Mouse (Mus musculus): ENCODE measurements around the gene Trim9. TPM values are rescaled to one million over a fixed set of nuclear protein-coding genes. Genes with fewer than 3 reads are reported as not detected.

Trim9 gene
- polyA plus RNA-seq, 1 experiment from 2014 or later, result 0.89 TPM

DNA sequence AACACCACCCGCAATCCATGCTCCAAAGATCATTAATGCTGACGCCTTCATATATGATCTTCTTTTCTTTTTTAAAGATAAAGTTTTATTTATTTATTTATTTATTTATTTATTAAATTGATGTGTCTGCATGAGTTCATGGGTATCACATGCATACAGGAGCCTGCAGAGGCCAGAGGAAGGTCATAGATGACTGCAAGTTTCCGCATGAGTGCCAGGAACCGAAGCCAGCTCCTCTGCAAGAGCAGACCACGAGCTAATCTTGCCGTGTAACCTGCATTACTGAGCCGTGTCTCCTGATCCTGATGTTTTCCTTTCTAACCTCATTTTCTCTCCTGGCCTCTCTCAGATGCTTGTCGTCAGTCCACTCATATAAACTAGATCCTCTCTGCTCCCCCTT is 133.1 kb downstream of the Trim9 start:
- Histone ChIP-seq H3K9me3 (ENCODE audit: control insufficient read depth) (no peaks in the 10 kb centered on the region), H3K9ac (ENCODE audit: low read depth, low read length) (no peak overlapping the region), H3K4me2 (replicated peaks; ENCODE audit: low read depth) (no peak overlapping the region), H3K4me1 (replicated peaks; ENCODE audit: control insufficient read depth, insufficient read depth, low read length) (no peaks in the 10 kb centered on the region), H3K27ac (ENCODE audit: low read depth, low read length) (no peak overlapping the region), H3K36me3 (ENCODE audit: control insufficient read depth, insufficient read depth) (no peaks in the 10 kb centered on the region), H3K27me3 (replicated peaks; ENCODE audit: control insufficient read depth, insufficient read depth, low read length) (no peaks in the 10 kb centered on the region), H3K4me3 (ENCODE audit: low read depth, low read length) (no peak overlapping the region)
- WGBS, result 84% methylated on average over 8 of the region's 8 CpGs
- ATAC-seq, result no peak
- TF ChIP-seq CTCF (IDR thresholded peaks at IDR 0.05; ENCODE audit: low read depth), result no peak

DNA sequence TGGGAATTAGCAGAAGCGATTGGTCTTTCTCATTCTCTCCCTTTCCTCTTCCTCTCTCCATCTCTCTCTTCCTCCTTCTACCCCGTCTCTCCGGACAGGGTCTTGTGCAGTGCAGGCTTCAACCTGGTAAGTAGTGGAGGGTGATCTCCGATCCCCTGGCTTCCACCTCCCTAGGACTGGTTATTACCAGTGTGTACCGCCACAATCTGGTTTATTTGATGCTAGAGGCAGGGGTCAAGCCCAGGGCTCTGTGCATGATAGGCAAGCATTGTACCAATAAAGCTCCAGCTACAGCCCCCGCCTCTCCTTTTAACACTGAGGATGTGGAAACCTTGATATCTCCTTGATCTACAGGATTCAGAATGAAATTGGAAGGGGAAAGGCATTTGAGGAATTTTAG is 133.8 kb downstream of the Trim9 start:
- H3K4me3 ChIP-seq (ENCODE audit: low read depth, low read length), result no peak overlapping the region
- no peak overlapping the region for H3K4me2 ChIP-seq (replicated peaks; ENCODE audit: low read depth)
- H3K27ac ChIP-seq (ENCODE audit: low read depth, low read length), result no peak overlapping the region
- no peak for ATAC-seq
- H3K9ac ChIP-seq (ENCODE audit: low read depth, low read length), result no peak overlapping the region
- H3K27me3 ChIP-seq (replicated peaks; ENCODE audit: control insufficient read depth, insufficient read depth, low read length), result no peaks in the 10 kb centered on the region
- 88% methylated on average over 6 of the region's 6 CpGs for WGBS
- TF ChIP-seq CTCF (IDR thresholded peaks at IDR 0.05; ENCODE audit: low read depth), result no peak
- no peaks in the 10 kb centered on the region for H3K9me3 ChIP-seq (ENCODE audit: control insufficient read depth)
- H3K4me1 ChIP-seq (replicated peaks; ENCODE audit: control insufficient read depth, insufficient read depth, low read length), result no peaks in the 10 kb centered on the region
- no peaks in the 10 kb centered on the region for H3K36me3 ChIP-seq (ENCODE audit: control insufficient read depth, insufficient read depth)

DNA sequence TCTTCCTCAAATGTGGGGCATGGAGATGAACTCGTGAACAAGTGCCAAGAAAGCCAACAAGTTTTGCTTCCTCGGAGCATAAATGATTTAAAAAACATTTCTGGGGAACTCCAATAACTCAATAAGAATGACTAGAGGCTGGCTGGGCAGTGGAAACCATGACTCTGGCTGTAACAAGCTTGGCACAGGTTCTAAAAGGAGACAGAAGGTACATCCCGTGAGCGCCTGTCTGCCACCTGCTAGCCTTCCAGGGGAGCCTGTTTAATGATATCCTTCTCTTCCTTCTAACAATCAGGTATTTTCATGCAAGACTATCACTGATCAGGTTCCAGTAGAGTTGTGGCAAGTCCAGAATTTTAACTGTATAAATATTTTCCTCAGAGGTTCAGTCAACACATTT is 134.9 kb downstream of the Trim9 start:
- WGBS, result 87% methylated on average over 4 of the region's 4 CpGs
- Histone ChIP-seq H3K9me3 (ENCODE audit: control insufficient read depth) (no peaks in the 10 kb centered on the region), H3K36me3 (ENCODE audit: control insufficient read depth, insufficient read depth) (no peaks in the 10 kb centered on the region)

DNA sequence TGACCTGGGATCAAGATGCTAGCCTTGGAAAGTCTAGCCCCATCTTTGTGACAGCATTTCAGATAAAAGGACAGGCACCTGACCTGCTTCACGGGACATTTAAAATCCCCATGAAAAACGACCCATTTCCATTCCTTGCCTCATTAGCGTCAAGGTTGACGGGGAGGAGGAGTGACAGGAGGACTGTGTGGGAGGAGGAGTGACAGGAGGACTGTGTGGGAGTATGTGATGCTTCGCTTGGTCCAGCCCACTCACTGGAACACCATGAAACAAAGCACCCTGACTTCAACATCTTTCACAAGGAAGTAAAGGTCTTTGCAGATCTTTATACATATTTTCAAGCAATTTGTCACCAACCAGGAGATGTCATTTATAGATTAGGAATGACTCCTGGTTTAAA is 139.2 kb downstream of the Trim9 start:
- H3K27ac ChIP-seq (ENCODE audit: low read depth, low read length), result no peak overlapping the region
- 0 out of 2 replicates have a peak, but pooled peaks cover 6% of the 10 kb centered on the region for H3K36me3 ChIP-seq (ENCODE audit: control insufficient read depth, insufficient read depth)
- ATAC-seq, result no peak
- H3K27me3 ChIP-seq (replicated peaks; ENCODE audit: control insufficient read depth, insufficient read depth, low read length), result no peaks in the 10 kb centered on the region
- no peak for TF ChIP-seq CTCF (IDR thresholded peaks at IDR 0.05; ENCODE audit: low read depth)
- 70% methylated on average over 5 of the region's 5 CpGs for whole genome bisulfite sequencing
- no peaks in the 10 kb centered on the region for H3K4me1 ChIP-seq (replicated peaks; ENCODE audit: control insufficient read depth, insufficient read depth, low read length)
- no peak overlapping the region for H3K4me3 ChIP-seq (ENCODE audit: low read depth, low read length)
- no peak overlapping the region for H3K4me2 ChIP-seq (replicated peaks; ENCODE audit: low read depth)
- no peaks in the 10 kb centered on the region for H3K9me3 ChIP-seq (ENCODE audit: control insufficient read depth)
- no peak overlapping the region for H3K9ac ChIP-seq (ENCODE audit: low read depth, low read length)

More for the DNA sequence above, 134.9 kb downstream of the Trim9 start:
- no peak for TF ChIP-seq CTCF (IDR thresholded peaks at IDR 0.05; ENCODE audit: low read depth)
- ATAC-seq, result no peak
- H3K9ac ChIP-seq (ENCODE audit: low read depth, low read length), result no peak overlapping the region
- no peak overlapping the region for H3K4me2 ChIP-seq (replicated peaks; ENCODE audit: low read depth)
- no peaks in the 10 kb centered on the region for H3K27me3 ChIP-seq (replicated peaks; ENCODE audit: control insufficient read depth, insufficient read depth, low read length)
- H3K27ac ChIP-seq (ENCODE audit: low read depth, low read length), result no peak overlapping the region
- H3K4me3 ChIP-seq (ENCODE audit: low read depth, low read length), result no peak overlapping the region
- no peaks in the 10 kb centered on the region for H3K4me1 ChIP-seq (replicated peaks; ENCODE audit: control insufficient read depth, insufficient read depth, low read length)

DNA sequence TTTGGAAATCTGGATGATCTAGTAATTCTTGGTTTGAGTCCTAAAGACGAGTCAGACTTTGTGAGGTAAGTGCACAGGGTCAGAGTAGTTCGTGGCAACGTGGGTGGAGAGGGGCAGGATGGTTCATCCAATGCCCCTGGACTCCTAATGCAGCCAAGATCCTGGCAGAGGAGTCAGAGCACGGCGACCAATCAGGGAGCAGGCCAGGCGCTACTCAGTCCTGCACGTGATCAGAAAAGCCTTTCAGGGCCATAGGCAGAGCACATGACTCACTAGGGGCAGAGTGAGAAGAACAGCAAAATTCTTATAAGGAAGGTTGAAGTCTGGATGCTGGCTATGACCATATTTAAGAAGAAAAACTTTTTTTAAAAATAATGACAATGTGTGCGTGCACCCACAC is 143.0 kb downstream of the Trim9 start:
- H3K9ac ChIP-seq (ENCODE audit: low read depth, low read length), result no peak overlapping the region
- H3K27me3 ChIP-seq (replicated peaks; ENCODE audit: control insufficient read depth, insufficient read depth, low read length), result no peaks in the 10 kb centered on the region
- no peak overlapping the region for H3K27ac ChIP-seq (ENCODE audit: low read depth, low read length)
- H3K36me3 ChIP-seq (ENCODE audit: control insufficient read depth, insufficient read depth), result 0 out of 2 replicates have a peak, but pooled peaks cover 10% of the 10 kb centered on the region
- WGBS, result 82% methylated on average over 8 of the region's 8 CpGs
- no peak for TF ChIP-seq CTCF (IDR thresholded peaks at IDR 0.05; ENCODE audit: low read depth)
- no peaks in the 10 kb centered on the region for H3K4me1 ChIP-seq (replicated peaks; ENCODE audit: control insufficient read depth, insufficient read depth, low read length)
- no peak overlapping the region for H3K4me3 ChIP-seq (ENCODE audit: low read depth, low read length)
- no peaks in the 10 kb centered on the region for H3K9me3 ChIP-seq (ENCODE audit: control insufficient read depth)
- no peak for ATAC-seq
- no peak overlapping the region for H3K4me2 ChIP-seq (replicated peaks; ENCODE audit: low read depth)

DNA sequence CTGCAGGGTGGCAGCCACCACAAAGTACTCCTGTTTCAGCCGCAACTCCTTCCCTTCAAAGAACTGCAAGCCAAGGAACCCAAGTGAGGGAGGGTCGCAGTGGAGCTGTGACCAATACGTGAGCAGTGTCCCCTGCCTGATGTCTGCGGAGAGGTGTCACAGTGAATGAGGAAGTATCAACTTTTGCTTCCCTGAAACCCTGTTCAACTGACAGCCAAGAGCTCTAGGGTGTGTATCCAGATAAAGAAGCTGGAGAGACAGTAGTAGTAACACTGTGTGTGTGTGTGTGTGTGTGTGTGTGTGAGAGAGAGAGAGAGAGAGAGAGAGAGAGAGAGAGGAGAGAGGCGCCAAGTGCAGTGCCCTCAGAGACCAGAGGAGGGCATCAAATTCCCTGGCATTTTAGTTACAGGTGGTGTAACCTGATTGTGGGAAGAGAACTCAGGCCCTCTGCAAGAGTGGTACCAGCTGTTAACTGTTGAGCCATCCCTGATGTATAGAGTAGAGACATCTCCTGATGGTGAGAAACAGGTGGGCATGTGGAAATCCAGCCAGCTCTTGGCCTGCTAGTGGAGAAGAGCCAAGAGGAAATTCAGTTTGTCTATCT is 145.4 kb downstream of the Trim9 start:
- ATAC-seq, result no peak
- H3K9me3 ChIP-seq (ENCODE audit: control insufficient read depth), result no peaks in the 10 kb centered on the region
- H3K27ac ChIP-seq (ENCODE audit: low read depth, low read length), result no peak overlapping the region
- no peak overlapping the region for H3K4me3 ChIP-seq (ENCODE audit: low read depth, low read length)
- 71% methylated on average over 5 of the region's 5 CpGs for WGBS
- no peaks in the 10 kb centered on the region for H3K4me1 ChIP-seq (replicated peaks; ENCODE audit: control insufficient read depth, insufficient read depth, low read length)
- H3K4me2 ChIP-seq (replicated peaks; ENCODE audit: low read depth), result no peak overlapping the region
- no peak overlapping the region for H3K9ac ChIP-seq (ENCODE audit: low read depth, low read length)
- TF ChIP-seq CTCF (IDR thresholded peaks at IDR 0.05; ENCODE audit: low read depth), result peak; percentile 50
- H3K36me3 ChIP-seq (ENCODE audit: control insufficient read depth, insufficient read depth), result 0 out of 2 replicates have a peak, but pooled peaks cover 12% of the 10 kb centered on the region
- H3K27me3 ChIP-seq (replicated peaks; ENCODE audit: control insufficient read depth, insufficient read depth, low read length), result no peaks in the 10 kb centered on the region
